Mouse (Mus musculus): ENCODE measurements at regions not wholly inside any gene's neighbourhood (a gene's known extent, or its start where the extent isn't known, plus 50 kb on each side); places are given as distances from the start of the nearest gene placed in this dataset.
A peak's percentile ranks its signal among the peaks of the same experiment; 100 is the strongest.

GRCm38 (mm10) chr2:3957491-3957890 is 60.0 kb upstream of the Frmd4a start:
- H3K36me3 ChIP-seq (ENCODE audit: insufficient read depth, low read length): no peaks in the 10 kb centered on the region
- H3K9ac ChIP-seq (replicated peaks; ENCODE audit: low read depth): no peak overlapping the region
- no peaks in the 10 kb centered on the region for H3K27me3 ChIP-seq (replicated peaks; ENCODE audit: insufficient read depth, low read length)
- no peak for TF ChIP-seq CTCF (IDR thresholded peaks at IDR 0.05)
- TF ChIP-seq EP300 (IDR thresholded peaks at IDR 0.05): no peak
- no peaks in the 10 kb centered on the region for H3K9me3 ChIP-seq (ENCODE audit: low read length)
- DNase-seq (ENCODE audit: low spot score) (no peak), ATAC-seq (no peak)
- no peaks in the 10 kb centered on the region for H3K4me1 ChIP-seq (ENCODE audit: insufficient read depth, low read depth, low read length)
- H3K27ac ChIP-seq (ENCODE audit: low read length): no peak overlapping the region
- H3K4me2 ChIP-seq (replicated peaks; ENCODE audit: low read depth, low read length): no peak overlapping the region
- H3K4me3 ChIP-seq (ENCODE audit: low read depth, low read length): no peak overlapping the region

- no peak overlapping the region; the same call in 1 of the 2 replicates for H3K4me2 ChIP-seq (replicated peaks; ENCODE audit: low read depth, low read length)
- H3K9ac ChIP-seq (replicated peaks; ENCODE audit: low read depth): no peak overlapping the region
- WGBS: 22% methylated on average over 11 of the region's 12 CpGs
- H3K27me3 ChIP-seq (replicated peaks; ENCODE audit: insufficient read depth, low read length): no peaks in the 10 kb centered on the region
- DNase-seq (ENCODE audit: low spot score) (peak; percentile 27), ATAC-seq (peak; percentile 48; the same call in 1 of the 2 replicates)
- no peak for TF ChIP-seq CTCF (IDR thresholded peaks at IDR 0.05)
- TF ChIP-seq EP300 (IDR thresholded peaks at IDR 0.05): no peak
- no peaks in the 10 kb centered on the region for H3K36me3 ChIP-seq (ENCODE audit: insufficient read depth, low read length)
- H3K4me3 ChIP-seq (ENCODE audit: low read depth, low read length): no peak overlapping the region
- H3K9me3 ChIP-seq (ENCODE audit: low read length): no peaks in the 10 kb centered on the region
- H3K4me1 ChIP-seq (ENCODE audit: insufficient read depth, low read depth, low read length): no peaks in the 10 kb centered on the region
- no peak overlapping the region for H3K27ac ChIP-seq (ENCODE audit: low read length)
These were observed 59.4 kb upstream of the Frmd4a start for GRCm38 (mm10) chr2:3958065-3958641.

- no peak for TF ChIP-seq EP300 (IDR thresholded peaks at IDR 0.05)
- no peak for TF ChIP-seq CTCF (IDR thresholded peaks at IDR 0.05)
- Histone ChIP-seq H3K36me3 (ENCODE audit: insufficient read depth, low read length) (no peaks in the 10 kb centered on the region), H3K4me1 (ENCODE audit: insufficient read depth, low read depth, low read length) (no peaks in the 10 kb centered on the region), H3K9me3 (ENCODE audit: low read length) (no peaks in the 10 kb centered on the region), H3K4me3 (ENCODE audit: low read depth, low read length) (no peak overlapping the region), H3K9ac (replicated peaks; ENCODE audit: low read depth) (no peak overlapping the region), H3K27me3 (replicated peaks; ENCODE audit: insufficient read depth, low read length) (no peaks in the 10 kb centered on the region), H3K4me2 (replicated peaks; ENCODE audit: low read depth, low read length) (no peak overlapping the region), H3K27ac (ENCODE audit: low read length) (no peak overlapping the region)
- no peak for DNase-seq (ENCODE audit: low spot score)
- ATAC-seq: no peak
- WGBS: 82% methylated on average over 4 of the region's 4 CpGs
These were observed 58.8 kb upstream of the Frmd4a start for GRCm38 (mm10) chr2:3958711-3959110.

- Histone ChIP-seq H3K9ac (replicated peaks; ENCODE audit: low read depth) (no peak overlapping the region), H3K27ac (ENCODE audit: low read length) (no peak overlapping the region), H3K27me3 (replicated peaks; ENCODE audit: insufficient read depth, low read length) (no peaks in the 10 kb centered on the region), H3K36me3 (ENCODE audit: insufficient read depth, low read length) (no peaks in the 10 kb centered on the region), H3K4me3 (ENCODE audit: low read depth, low read length) (no peak overlapping the region), H3K4me2 (replicated peaks; ENCODE audit: low read depth, low read length) (no peak overlapping the region), H3K4me1 (ENCODE audit: insufficient read depth, low read depth, low read length) (no peaks in the 10 kb centered on the region), H3K9me3 (ENCODE audit: low read length) (no peaks in the 10 kb centered on the region)
- TF ChIP-seq CTCF (IDR thresholded peaks at IDR 0.05) (no peak), EP300 (IDR thresholded peaks at IDR 0.05) (no peak)
- DNase-seq (ENCODE audit: low spot score) (no peak), ATAC-seq (no peak)
- WGBS: 61% methylated on average over 1 of the region's 1 CpGs
These were observed 58.3 kb upstream of the Frmd4a start for GRCm38 (mm10) chr2:3959181-3959580.

GRCm38 (mm10) chr2:3960213-3960612 is 57.3 kb upstream of the Frmd4a start:
- no peak for ATAC-seq

GRCm38 (mm10) chr2:3964351-3964750 is 53.2 kb upstream of the Frmd4a start:
- DNase-seq (ENCODE audit: low spot score) (peak; percentile 92), ATAC-seq (peak; percentile 100)
- H3K36me3 ChIP-seq (ENCODE audit: insufficient read depth, low read length): no peaks in the 10 kb centered on the region
- no peak overlapping the region for H3K4me2 ChIP-seq (replicated peaks; ENCODE audit: low read depth, low read length)
- H3K4me3 ChIP-seq (ENCODE audit: low read depth, low read length): no peak overlapping the region
- H3K9ac ChIP-seq (replicated peaks; ENCODE audit: low read depth): no peak overlapping the region
- TF ChIP-seq EP300 (IDR thresholded peaks at IDR 0.05) (no peak), CTCF (IDR thresholded peaks at IDR 0.05) (no peak)
- H3K4me1 ChIP-seq (ENCODE audit: insufficient read depth, low read depth, low read length): no peaks in the 10 kb centered on the region
- 87% methylated on average over 4 of the region's 4 CpGs for WGBS
- H3K27me3 ChIP-seq (replicated peaks; ENCODE audit: insufficient read depth, low read length): no peaks in the 10 kb centered on the region
- no peak overlapping the region for H3K27ac ChIP-seq (ENCODE audit: low read length)
- no peaks in the 10 kb centered on the region for H3K9me3 ChIP-seq (ENCODE audit: low read length)

More at GRCm38 (mm10) chr2:3960213-3960612, 57.3 kb upstream of the Frmd4a start:
- WGBS: 79% methylated on average over 5 of the region's 5 CpGs
- TF ChIP-seq EP300 (IDR thresholded peaks at IDR 0.05): no peak
- no peak for TF ChIP-seq CTCF (IDR thresholded peaks at IDR 0.05)
- Histone ChIP-seq H3K4me1 (ENCODE audit: insufficient read depth, low read depth, low read length) (no peaks in the 10 kb centered on the region), H3K9ac (replicated peaks; ENCODE audit: low read depth) (no peak overlapping the region), H3K27me3 (replicated peaks; ENCODE audit: insufficient read depth, low read length) (no peaks in the 10 kb centered on the region), H3K4me3 (ENCODE audit: low read depth, low read length) (no peak overlapping the region), H3K36me3 (ENCODE audit: insufficient read depth, low read length) (no peaks in the 10 kb centered on the region), H3K9me3 (ENCODE audit: low read length) (no peaks in the 10 kb centered on the region), H3K27ac (ENCODE audit: low read length) (no peak overlapping the region), H3K4me2 (replicated peaks; ENCODE audit: low read depth, low read length) (no peak overlapping the region)
- DNase-seq (ENCODE audit: low spot score): no peak

Measured in lung, postnatal 0 days (tissue).